Mouse (Mus musculus): Measurements from ENCODE around the gene Pkp1.

The Pkp1 gene

DNA sequence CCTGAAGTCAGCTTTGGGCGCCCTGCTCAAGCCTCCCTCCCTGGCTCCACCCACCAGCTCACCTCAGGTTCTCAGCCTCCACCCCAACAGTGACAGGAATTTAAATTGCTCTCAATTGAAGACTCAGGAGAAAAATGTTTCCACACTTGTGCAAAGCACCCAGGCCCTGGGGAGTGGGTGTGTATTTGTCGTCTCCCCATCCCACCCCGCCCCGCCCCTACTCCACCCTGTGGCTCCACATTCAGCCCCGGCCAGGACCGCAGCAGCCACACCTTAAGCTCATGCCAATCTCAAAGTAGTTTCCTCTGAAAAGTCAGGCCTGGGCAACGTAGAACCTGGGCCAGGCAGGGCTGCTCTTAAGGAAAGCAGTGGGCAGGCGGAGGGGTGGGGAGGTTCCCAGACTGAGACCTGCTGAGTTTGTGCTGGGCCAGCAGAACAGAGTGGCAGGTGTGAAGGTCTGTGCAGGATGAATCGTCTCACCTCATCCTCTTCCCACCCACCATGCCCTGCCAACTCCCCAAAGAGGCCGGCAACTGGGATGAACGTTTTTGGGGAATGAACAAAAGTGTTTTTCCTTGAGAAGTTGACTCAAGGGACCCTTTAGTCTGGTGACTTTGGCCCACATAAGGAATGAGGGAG lies 61.8 kb downstream of the Pkp1 start:
- no peak for DNase-seq (ENCODE audit: low spot score in 2 of 2)

DNA sequence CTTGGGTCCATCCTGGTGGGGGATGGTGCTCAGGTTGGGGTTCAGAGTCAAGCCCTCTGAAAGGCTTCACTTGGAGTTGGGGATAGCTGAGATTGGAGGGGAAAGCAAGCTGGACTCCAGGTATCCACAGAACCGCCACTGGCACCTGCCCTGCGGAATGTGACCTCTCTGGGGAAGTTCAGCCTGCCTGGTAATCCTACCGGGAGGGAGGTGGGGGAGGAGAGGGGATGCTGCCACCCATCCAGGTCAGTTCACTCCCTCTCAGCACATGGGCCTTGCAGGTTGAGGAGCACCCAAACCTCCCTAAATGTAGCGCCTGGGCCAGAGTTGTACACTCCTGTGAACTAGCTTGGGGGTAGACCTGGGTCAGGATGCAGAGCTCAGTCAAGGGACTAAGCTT lies 62.9 kb downstream of the Pkp1 start:
- no peak for DNase-seq (ENCODE audit: low spot score in 2 of 2)

DNA sequence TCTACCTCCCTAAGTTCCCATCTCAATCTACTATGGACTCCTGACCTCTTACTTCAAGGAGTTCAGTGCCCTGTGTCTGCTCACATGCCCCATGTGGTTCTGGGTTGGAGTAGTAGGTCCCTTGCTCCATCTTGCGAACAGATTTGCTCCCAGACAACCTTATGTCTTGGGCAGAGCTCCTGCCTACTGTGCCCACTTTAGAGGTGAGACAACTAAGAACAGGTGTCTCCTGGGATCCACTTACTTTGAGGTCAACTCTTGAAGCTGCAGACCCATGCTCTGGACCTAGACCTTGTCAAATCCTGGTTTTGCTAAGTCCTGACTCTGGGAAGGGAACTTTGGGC lies 63.7 kb downstream of the Pkp1 start:
- DNase-seq (ENCODE audit: low spot score in 2 of 2): no peak

DNA sequence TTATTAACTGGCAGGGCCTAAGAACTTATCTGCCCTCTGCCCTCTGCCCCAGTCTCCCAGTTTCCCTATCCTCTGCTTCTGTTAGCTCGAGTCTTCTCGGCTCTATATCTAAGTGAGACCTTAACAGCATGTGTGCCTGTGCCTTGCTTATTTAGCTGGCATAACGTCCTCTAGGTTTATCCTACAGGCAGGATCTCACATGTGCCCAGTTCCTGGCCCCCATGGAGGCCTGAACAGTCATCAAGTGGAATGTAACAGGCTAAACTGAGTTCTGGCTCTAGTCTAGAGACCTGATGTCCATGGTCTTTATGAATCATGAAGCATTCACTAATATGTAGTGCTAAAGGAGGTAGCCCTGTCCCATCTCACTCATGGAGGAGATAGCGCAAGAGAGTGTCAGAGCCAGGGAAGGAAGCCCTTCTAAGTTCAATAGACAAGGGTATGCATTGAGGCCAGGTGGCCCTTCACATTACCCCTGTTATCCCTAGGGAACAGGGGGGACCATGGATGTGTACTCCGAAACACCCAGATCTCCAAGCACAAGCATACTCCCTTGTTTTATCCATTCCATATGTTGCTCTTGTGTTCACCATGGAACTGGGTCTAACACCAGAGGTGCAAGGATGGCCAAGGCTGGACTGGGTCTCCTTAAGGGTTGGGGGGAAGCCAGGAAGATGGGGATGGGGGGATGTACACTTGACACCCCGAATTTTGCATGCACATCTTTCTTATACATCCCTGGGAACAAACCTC lies 64.2 kb downstream of the Pkp1 start:
- no peak for DNase-seq (ENCODE audit: low spot score in 2 of 2)

DNA sequence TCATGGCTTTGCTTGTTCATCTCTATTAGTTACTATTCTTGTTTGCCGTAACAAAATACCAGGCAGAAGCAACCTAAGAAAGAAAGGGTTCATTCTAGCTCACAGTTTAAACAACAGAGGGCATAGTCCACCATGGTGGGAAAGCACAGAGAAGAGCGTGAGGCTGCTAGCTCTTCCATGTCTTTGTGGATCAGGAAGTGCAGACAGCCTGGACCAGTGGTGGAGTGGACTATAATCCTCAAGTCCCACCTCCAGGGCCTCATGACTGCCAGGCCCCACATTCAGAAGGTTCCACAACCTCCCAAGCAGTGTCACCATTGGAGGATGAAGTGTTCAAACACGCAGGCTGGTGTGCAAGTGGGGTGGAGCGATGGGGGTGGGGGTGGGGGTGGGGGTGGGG lies 65.8 kb downstream of the Pkp1 start:
- no peak for DNase-seq (ENCODE audit: low spot score in 2 of 2)

DNA sequence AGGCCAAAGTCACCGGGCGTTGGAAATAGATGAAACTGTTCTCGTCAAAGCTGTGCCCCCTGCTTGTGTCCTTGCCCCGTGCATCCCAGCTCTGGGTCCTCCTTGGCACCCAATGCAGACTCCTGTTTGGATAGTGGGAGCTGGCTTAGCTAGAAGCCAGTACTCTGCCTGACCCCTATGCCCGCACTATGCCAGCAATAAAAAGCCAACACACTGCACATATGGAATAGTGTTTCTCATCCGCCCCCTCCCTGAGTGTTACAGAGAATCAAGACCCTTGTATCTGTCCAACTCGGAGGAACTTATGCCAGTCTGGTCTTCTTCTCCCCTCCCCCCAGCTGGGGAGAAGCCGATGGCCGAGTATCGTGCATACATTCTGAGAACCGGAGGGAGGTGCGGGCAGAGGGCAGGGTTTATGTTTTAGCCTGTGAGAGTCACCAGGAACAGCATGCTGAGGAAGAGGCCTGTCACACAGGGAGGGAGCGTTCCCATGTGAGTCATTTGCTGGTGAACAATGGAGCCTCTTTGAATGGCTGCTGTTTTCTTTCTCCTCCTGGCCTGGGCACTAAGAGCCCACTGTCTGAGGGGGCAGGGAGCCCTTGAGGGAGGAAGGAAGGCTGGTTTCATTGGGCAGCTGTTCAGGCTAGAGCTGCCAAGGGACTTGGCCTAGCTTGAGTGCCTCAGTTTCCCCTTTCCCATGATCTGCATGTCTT lies 66.8 kb downstream of the Pkp1 start:
- DNase-seq (ENCODE audit: low spot score in 2 of 2): no peak

DNA sequence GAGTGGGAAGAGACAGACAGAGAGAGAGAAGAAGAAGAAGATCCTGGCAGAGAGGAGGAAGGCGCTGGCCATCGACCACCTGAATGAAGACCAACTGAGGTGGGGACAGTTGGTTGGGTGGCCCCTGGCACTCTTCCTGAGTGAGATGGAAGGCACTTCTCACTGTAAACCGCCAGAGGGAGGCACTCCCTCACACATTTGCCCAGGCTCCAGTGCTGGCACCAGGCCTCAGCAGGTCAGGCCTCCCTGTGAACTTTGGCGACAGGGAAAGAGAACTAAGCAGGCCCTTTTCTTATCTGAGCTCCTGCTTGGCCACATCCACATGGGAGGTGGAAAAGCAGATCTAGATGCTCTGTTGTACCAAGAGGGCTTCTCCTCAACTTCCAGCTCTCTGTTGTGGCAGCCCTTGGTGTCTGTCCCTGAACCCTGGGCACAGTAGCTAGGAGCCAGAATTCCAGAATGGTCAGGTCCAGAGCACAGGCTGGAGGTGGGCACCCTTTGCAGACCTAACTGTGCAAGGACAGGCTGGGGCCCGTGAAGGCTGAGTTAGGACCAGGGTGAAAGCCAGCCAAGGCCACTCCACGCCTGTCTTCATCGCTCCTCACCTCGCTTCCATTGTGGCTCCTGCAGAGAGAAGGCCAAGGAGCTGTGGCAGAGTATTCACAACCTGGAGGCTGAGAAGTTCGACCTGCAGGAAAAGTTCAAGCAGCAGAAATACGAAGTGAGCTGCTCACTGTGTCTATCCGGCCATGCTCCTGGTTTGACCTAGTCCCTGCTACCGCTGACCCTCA lies 68.1 kb downstream of the Pkp1 start:
- DNase-seq (ENCODE audit: low spot score in 2 of 2): no peak

DNA sequence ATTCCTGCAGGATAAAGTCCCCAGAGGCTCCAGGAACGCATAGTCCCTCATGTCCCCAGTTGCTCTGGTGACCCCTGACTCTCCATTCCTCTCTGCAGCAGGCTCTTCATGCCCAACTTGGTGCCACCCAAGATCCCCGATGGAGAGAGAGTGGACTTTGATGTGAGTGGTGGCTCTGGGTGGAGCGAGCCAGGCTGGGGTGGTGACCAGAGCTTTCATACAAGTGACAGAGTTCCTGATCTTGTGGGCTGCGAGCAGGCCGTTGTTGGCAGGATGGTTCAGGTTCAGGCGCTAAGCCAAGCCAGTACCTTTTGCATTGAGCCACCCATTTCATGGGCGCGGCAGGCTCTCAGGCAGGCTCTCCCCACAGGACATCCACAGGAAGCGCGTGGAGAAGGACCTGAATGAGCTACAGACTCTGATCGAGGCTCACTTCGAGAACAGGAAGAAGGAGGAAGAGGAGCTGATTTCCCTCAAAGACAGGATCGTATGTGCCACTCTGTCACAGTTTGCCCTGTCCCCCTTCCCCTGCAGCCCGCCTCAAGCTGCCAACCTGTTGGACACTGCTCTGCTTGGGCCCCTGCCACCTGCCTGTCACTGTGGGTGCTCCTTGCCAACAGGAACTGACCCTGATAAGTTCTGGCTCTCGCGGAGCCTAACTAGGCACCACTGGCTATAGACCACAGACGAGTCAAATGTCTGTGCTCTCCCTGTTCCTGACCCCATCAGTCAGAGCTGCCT lies 71.2 kb downstream of the Pkp1 start:
- DNase-seq (ENCODE audit: low spot score in 2 of 2): no peak

DNA sequence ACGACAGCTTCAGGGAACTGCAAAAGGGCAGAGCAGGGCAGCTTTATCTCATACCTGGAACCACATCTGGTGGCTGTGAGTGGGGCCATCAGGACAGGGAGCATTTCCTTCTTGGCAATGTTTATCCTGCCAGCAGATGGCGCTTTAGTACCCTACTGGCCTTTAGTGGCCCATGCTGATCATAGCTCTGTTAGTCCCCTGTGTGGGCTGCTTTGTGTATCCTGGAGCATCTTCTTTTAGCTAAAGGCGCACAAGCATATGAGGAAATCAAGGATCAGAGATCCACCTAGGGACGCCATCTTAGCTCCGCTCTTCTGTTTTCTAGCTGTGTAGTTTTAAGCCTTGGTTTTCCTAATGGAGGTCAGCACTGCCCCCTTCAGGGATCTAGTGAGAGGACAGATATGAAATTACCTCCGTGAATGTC lies 71.9 kb downstream of the Pkp1 start:
- no peak for DNase-seq (ENCODE audit: low spot score in 2 of 2)

DNA sequence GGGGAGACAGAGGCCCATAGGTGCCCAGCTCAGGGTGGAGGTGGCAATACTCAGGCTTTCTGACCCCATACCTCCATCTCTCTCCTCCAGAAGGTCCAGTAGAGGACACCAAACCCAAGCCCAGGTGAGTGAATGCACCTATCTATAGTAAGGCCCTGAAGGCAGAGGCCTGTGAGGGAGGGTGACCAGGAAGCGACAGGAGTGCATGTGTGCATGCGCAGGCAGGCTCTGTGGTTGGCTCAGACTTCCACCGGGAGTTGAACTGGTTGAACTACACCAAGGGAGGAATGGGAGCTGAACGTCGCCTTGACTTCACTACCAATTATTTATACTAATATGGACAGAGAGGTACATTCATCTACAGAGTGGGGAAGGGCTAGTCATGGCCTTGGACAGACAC lies 72.4 kb downstream of the Pkp1 start:
- DNase-seq (ENCODE audit: low spot score in 2 of 2): no peak

DNA sequence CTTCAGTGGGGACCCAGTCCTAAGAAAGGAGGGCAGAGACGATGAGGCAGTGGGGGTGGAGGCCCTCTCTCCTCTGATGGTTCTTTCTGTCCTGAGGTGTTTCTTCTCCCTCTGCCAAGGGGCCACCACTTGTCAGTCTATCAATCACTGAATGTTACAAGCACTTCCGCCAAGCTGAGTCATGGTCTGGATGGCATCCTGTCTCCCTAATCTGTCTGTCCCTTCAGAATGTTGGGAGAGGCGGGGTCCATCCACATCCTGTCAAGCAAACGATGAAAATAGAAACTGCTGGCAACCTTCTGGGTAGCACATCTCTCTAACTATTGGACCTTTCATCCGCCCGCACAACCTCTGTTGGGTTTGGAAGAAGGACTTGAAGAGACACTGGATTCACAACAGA lies 74.5 kb downstream of the Pkp1 start:
- no peak for DNase-seq (ENCODE audit: low spot score in 2 of 2)

DNA sequence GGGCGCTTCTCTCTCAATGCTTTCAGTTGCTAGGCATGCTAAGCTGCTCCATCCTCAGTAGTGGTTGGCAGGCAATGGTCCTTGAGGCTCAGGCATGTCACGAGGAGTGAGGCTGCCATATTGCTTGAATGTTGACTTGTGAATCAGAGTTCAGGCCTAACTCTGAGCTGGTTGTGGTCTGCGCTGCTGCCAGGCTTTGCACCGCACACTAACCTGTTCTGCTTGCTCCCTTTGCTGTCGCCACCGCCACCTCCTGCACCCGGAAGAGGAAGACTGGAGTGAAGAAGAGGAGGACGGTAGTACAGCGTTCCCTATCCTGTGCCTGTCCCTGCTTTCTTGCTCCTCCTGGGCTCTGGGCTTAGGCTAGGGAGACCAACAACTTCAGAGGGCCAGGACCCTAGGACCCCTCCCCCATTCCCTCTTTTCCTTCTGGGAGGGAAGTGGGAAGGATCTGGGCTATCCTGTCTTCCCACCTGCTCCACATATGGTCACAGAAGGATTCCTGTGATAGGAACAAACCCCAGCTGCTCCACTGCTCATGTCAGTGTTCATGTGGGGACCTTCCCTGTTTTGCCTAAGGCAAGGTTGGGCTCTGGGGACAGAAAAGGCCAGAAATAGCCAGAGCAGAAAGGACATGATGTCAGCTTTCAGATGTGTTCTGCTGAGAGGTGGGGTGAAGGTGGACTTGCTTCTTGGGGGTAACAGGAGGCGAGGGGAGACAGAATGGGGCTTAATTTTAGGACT lies 75.3 kb downstream of the Pkp1 start:
- no peak for DNase-seq (ENCODE audit: low spot score in 2 of 2)

DNA sequence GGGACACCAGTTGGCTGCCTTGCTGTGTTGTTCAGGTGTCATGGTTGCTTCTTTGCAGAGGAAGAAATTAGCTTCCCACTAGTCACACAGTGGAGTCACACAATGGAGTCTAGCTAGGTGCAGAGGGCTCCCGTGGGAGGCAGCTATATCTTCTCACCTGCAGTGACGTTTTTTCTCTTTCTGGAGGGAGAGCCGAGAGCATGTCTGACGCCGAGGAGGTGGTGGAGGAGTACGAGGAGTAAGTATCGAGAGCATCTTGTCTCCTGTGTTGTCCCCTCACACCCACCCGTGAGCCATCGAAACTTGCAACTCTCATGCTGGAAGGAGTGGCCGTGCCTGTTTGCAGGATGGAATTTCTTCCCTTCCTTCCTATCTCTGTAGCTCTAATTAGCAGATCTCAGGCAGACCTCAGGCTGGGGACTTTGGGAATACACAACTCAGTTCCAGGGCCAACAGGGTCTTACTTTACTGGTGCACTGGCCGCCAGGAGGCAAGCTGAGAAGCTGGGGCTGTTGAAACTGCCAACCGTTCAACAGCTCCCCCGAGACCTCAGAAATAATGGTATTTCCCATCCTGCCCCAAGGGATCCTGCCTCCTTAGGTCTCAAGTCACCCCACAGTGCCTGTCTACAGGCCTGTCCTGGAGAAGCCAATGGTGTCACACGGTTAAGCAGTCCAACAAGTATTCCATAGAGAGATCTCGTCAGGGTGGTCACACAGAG lies 78.2 kb downstream of the Pkp1 start:
- DNase-seq (ENCODE audit: low spot score in 2 of 2): no peak

DNA sequence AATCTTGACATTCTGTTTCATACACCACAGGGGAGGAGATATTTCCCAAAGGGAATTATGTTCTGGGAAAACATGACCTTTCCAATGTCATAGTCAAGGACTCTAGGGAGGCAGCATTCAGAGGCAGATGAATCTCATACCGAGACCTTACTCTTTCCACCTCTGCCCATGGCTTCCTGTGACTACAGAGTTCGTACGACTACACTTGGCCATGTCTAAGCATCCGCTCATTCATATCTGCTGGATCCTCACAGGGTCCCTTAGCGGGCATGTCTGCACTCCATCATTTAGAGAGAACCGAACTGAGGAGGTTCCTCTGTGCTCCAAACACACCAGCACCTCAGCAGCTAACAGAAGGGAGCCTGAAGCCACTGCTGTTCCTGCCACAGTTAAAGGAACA lies 79.9 kb downstream of the Pkp1 start:
- no peak for DNase-seq (ENCODE audit: low spot score in 2 of 2)

DNA sequence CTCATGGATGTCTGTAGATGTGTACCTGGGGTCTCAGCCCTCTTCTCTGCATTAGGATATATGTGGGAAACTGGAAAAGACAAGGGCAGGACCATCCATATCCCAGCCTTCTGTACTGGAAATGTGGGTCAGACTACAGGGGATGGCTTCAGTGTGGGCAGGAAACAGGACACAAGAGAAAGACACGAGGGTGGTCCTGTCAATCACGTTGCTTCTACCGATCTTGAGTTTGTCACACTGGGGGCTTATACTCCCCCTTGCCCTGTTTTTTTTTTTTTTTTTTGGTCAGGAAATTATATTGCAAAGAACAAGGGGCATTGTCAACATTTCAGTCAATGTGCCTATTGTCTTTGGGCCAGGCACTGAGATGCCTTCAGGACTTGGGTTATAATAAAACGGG lies 80.4 kb downstream of the Pkp1 start:
- no peak for DNase-seq (ENCODE audit: low spot score in 2 of 2)

DNA sequence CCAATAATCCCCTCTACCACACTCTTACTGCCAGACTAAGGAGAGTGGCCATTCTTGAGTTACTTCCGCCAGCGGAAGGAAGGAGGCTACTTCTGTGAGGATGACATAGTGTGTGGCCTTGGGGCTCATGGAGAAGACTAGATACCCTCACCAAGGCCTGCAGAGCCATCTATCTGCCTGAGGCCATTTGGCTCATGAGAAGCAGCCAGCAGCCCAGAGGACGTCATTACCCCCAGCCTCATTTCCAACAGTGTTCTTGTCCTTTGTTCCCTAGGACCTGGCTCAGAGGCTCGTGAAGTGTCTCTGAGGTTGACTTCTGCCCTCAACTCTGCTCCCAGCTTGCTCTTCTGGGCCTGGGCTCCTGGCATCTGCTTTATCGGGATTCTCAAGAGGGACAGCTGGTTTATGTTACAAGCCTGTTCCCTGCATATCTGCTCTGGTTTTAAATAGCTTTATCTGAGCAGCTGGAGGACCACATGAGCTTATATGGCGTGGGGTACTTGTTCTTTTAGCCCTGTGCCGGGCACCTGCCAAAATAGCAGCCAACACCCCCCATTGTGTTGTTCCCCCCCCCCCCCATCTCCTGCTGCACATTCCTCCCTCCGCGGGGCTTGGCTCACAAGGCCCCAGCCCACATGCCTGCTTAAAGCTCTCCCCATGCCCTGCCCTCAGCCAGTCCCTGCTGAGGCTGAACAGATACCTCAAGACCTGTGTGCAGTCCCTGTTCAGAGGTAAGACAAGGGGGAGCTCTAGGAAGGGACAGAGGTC lies 83.1 kb downstream of the Pkp1 start, which contains the start of gene Tnnt2:
Tnnt2 (plus strand) TSS at position 639 of the 768 bp plus-strand sequence.
- no peak for DNase-seq (ENCODE audit: low spot score in 2 of 2)

DNA sequence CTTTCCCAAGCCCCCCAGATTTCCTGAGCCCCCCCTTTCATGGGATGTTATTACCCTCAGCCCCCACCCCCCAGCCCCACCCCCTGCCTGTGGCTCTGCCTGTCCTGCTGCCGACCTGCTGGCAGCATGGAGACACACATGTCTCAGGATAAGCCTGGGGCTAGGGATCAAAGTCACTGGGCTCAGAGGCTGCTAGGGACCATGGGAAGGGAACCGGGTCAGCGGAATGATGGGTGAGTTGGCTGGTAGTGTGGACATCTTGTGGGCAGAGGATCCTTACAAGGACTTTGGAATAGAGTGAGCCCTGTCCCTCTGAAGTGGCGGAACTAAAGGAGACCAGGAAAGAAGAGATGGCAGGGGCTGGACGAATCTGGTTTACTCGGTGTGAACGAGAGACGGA lies 84.0 kb downstream of the Pkp1 start:
- DNase-seq (ENCODE audit: low spot score in 2 of 2): no peak

DNA sequence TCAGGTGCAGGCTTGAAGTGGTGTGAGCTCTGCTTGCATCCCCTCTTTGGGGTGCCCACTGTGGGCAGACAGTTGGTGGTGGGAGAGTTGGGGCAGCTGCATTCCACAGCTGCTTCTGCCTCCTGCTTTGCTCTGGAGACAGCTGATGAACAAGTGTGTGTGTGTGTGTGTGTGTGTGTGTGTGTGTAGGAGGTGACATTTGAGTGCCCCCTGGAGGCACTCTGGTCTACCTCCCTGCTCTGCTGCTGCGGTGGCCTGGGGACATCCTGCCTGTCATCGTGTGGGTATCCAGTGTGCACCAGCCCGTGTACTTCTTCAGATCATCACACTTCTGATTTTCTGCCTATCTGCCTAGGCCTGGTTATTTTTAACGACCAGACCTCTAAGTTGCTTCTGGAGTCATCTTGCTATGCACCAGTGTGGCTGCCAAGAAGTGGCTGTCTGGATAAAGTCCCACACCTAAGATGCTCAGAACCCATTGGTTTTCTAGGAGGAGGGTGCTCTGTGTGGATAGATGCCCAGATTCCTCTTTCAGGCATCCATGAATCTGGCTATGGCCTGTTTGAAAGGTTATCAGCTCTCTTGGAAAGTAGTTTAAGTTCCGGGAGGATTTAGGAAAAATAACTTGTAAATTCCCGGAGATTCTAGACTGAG lies 84.7 kb downstream of the Pkp1 start:
- no peak for DNase-seq (ENCODE audit: low spot score in 2 of 2)

DNA sequence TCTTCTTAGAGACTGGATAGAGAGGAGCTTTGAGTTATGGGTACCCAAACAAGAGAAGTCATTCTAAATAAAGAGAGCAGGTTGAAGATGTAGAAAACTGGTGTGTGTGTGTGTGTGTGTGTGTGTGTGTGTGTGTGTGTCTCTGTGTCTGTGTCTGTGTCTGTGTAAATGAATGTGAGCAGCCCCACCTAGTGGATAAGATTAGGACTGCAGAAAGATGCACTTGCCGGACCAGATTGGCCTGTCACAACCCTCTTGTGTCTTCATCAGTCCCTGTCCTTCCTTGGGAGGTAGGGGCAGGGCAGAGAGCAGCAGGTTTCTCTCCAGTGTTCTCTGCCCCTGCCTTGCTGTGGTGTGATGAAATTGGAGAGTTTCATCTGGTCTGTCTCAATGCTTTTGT lies 90.1 kb downstream of the Pkp1 start:
- DNase-seq (ENCODE audit: low spot score in 2 of 2): no peak
